Mouse (Mus musculus) ovary, postnatal 36 days (tissue): ENCODE measurements around the gene Alg9.
A peak's percentile ranks its signal among the peaks of the same experiment; 100 is the strongest.
"Not testable (repeated sequence)": the region's sequence is repeated elsewhere in the genome, so short reads cannot be mapped to it uniquely, and the experiment has no call there.

ENCODE experiments used
- DNase-seq: peaks from one replicate; pipeline ENCODE4 v3.0.0; 2022; ENCODE audit warnings: low spot score, mixed read lengths

The Alg9 gene

GRCm38 (mm10) chr9:50816512-50816911 lies 41.7 kb downstream of the Alg9 start:
- DNase-seq = no peak

- DNase-seq = no peak
These were observed 43.2 kb downstream of the Alg9 start for GRCm38 (mm10) chr9:50818050-50818449.

GRCm38 (mm10) chr9:50819716-50820115 lies 44.9 kb downstream of the Alg9 start:
- no peak for DNase-seq

GRCm38 (mm10) chr9:50821651-50822050 lies 46.8 kb downstream of the Alg9 start:
- DNase-seq = no peak

GRCm38 (mm10) chr9:50822216-50822615 lies 47.4 kb downstream of the Alg9 start:
- DNase-seq = no peak

- DNase-seq = no peak
These were observed 49.1 kb downstream of the Alg9 start for GRCm38 (mm10) chr9:50823779-50824453.

GRCm38 (mm10) chr9:50831514-50831913 lies 56.7 kb downstream of the Alg9 start:
- DNase-seq = no peak

GRCm38 (mm10) chr9:50832162-50832561 lies 57.3 kb downstream of the Alg9 start:
- no peak for DNase-seq

GRCm38 (mm10) chr9:50832582-50832981 lies 57.8 kb downstream of the Alg9 start:
- not testable (repeated sequence) for DNase-seq

GRCm38 (mm10) chr9:50833786-50834185 lies 59.0 kb downstream of the Alg9 start:
- no peak for DNase-seq

- DNase-seq = no peak
These were observed 60.4 kb downstream of the Alg9 start for GRCm38 (mm10) chr9:50835068-50835705.

- DNase-seq = no peak
These were observed 61.3 kb downstream of the Alg9 start for GRCm38 (mm10) chr9:50836097-50836496.

- no peak for DNase-seq
These were observed 66.4 kb downstream of the Alg9 start for GRCm38 (mm10) chr9:50841079-50841789.

- DNase-seq = no peak
These were observed 70.3 kb downstream of the Alg9 start, which contains the start of gene Ppp2r1b for GRCm38 (mm10) chr9:50845081-50845480. TSS of gene Ppp2r1b (plus strand) at chr9:50845301.

- DNase-seq = no peak
These were observed 70.7 kb downstream of the Alg9 start for GRCm38 (mm10) chr9:50845547-50845946.

GRCm38 (mm10) chr9:50847133-50847532 lies 72.3 kb downstream of the Alg9 start:
- no peak for DNase-seq

GRCm38 (mm10) chr9:50847606-50848368 lies 73.0 kb downstream of the Alg9 start:
- no peak for DNase-seq

- no peak for DNase-seq
These were observed 74.0 kb downstream of the Alg9 start for GRCm38 (mm10) chr9:50848821-50849220.

- DNase-seq = peak; percentile 82
These were observed 74.4 kb downstream of the Alg9 start for GRCm38 (mm10) chr9:50849249-50849648.

- no peak for DNase-seq
These were observed 74.9 kb downstream of the Alg9 start for GRCm38 (mm10) chr9:50849755-50850154.

GRCm38 (mm10) chr9:50850271-50850670 lies 75.5 kb downstream of the Alg9 start:
- DNase-seq = no peak

GRCm38 (mm10) chr9:50850713-50851112 lies 75.9 kb downstream of the Alg9 start:
- DNase-seq = no peak
